Mouse (Mus musculus) heart, embryonic 12.5 days (tissue): ENCODE measurements around the gene Elmo1. TPM values are rescaled to one million over a fixed set of nuclear protein-coding genes. Genes with fewer than 3 reads are reported as not detected.

Experiments used
- ATAC-seq: fragments of 200-750 bp; cut with Nextera tagmentation; 2 replicates; pipeline ENCODE4 v1.8.0; 2017; ENCODE audit warnings: moderate TSS enrichment, moderate library complexity; ENCODE audit not compliant: insufficient number of reproducible peaks, low FRiP score
- H3K27ac ChIP-seq: fragments of 300-500 bp; sonication (generic); 2 replicates; pipeline ENCODE4 v1.5.1; 2016; ENCODE audit warnings: mild to moderate bottlenecking, moderate library complexity; ENCODE audit not compliant: poor library complexity, severe bottlenecking
- H3K27me3 ChIP-seq: fragments of 300-500 bp; sonication (generic); replicated peaks from 2 replicates; pipeline ENCODE4 v1.6.1; 2016; ENCODE audit warnings: mild to moderate bottlenecking, moderate library complexity
- H3K36me3 ChIP-seq: fragments of 300-500 bp; sonication (generic); 2 replicates; pipeline ENCODE4 v1.6.1; 2016; ENCODE audit warnings: mild to moderate bottlenecking, moderate library complexity
- H3K4me1 ChIP-seq: fragments of 300-500 bp; sonication (generic); replicated peaks from 2 replicates; pipeline ENCODE4 v1.6.1; 2016; ENCODE audit warnings: mild to moderate bottlenecking
- H3K4me2 ChIP-seq: fragments of 300-500 bp; sonication (generic); 2 replicates; pipeline ENCODE4 v1.6.1; 2016; ENCODE audit warnings: mild to moderate bottlenecking, moderate library complexity
- H3K4me3 ChIP-seq: fragments of 300-500 bp; sonication (generic); 2 replicates; pipeline ENCODE4 v1.5.1; 2016; ENCODE audit warnings: mild to moderate bottlenecking
- H3K9ac ChIP-seq: fragments of 300-500 bp; sonication (generic); 2 replicates; pipeline ENCODE4 v1.6.1; 2016; ENCODE audit warnings: mild to moderate bottlenecking, moderate library complexity
- H3K9me3 ChIP-seq: fragments of 300-500 bp; sonication (generic); replicated peaks from 2 replicates; pipeline ENCODE4 v1.6.1; 2016; ENCODE audit warnings: mild to moderate bottlenecking, moderate library complexity
- WGBS: fragments of 180-500 bp; shearing (Covaris S2); methylation state at CpG from one replicate; pipeline ENCODE4 v1.1.7; 2016; 5-methylcytosine and 5-hydroxymethylcytosine counted together
- polyA plus RNA-seq: library from polyadenylated mRNA; unstranded; fragments of >200 nt; fragmentation: Nextera tagmentation; extraction: Ambion mirVana; gene quantifications from 2 replicates; pipeline ENCODE4 v1.2.1, GENCODE M21; 2016

The Elmo1 gene
- polyA plus RNA-seq, 1 experiment from 2014 or later: 8.8 TPM

- Histone ChIP-seq H3K36me3 (no peaks in the 10 kb centered on the region), H3K9me3 (no peaks in the 10 kb centered on the region), H3K9ac (no peak overlapping the region), H3K27me3 (no peaks in the 10 kb centered on the region), H3K4me2 (no peak overlapping the region), H3K27ac (no peak overlapping the region), H3K4me3 (no peak overlapping the region), H3K4me1 (peaks cover 3% of the 10 kb centered on the region; the same call in 1 of the 2 replicates)
- 60% methylated on average over 4 of the region's 4 CpGs for WGBS
- ATAC-seq: no peak
Observed at GRCm38 (mm10) chr13:20516096-20516495, 425.7 kb downstream of the Elmo1 start.

- Histone ChIP-seq H3K27ac (no peak overlapping the region), H3K27me3 (no peaks in the 10 kb centered on the region), H3K36me3 (no peaks in the 10 kb centered on the region), H3K4me2 (no peak overlapping the region), H3K9me3 (no peaks in the 10 kb centered on the region), H3K4me3 (no peak overlapping the region), H3K9ac (no peak overlapping the region), H3K4me1 (no peaks in the 10 kb centered on the region; the same call in 1 of the 2 replicates)
- ATAC-seq: no peak
- 79% methylated on average over 4 of the region's 4 CpGs for WGBS
Observed at GRCm38 (mm10) chr13:20517702-20518101, 427.3 kb downstream of the Elmo1 start.

DNA sequence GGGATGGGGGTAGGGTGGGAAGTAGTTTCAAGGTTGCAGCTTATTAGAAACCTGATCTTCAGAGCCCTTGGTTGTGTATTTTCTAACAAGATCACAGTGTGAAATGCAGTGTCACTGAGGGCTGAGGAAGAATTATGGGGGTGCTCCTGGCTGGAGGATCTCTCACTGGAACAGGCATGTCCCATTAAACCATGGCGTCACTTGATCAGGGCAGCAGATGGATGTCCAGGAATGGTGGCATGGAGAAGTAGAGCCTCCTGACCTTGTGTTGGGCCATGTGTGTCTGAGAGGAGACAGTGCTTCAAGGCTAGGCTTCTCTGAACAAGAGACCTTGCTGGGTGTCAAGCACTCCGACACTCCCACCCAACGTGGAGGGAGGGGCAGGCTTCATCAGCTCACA is 431.1 kb downstream of the Elmo1 start:
- Histone ChIP-seq H3K27ac (no peak overlapping the region), H3K9me3 (no peaks in the 10 kb centered on the region), H3K27me3 (no peaks in the 10 kb centered on the region), H3K9ac (no peak overlapping the region), H3K36me3 (no peaks in the 10 kb centered on the region), H3K4me1 (no peaks in the 10 kb centered on the region), H3K4me2 (no peak overlapping the region), H3K4me3 (no peak overlapping the region)
- 83% methylated on average over 3 of the region's 3 CpGs for WGBS
- no peak for ATAC-seq

DNA sequence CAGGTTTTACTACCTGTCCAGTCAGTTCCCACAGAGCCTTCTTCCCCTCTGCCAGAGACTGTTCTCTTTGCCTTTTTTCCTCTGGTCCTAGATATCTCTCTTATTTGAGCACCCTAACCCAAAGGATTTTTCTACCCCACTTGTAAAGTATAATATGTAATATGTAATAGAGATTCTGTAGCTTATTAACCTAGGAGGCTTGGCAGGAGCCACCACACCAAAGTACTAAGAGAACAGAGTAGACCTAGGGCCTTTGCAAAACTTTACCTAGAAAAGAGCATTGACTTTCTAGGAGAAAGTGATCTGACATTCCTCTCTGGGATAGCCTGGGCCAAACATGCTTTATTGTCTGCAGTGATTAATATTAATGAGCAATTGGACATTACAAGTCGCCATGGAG is 433.3 kb downstream of the Elmo1 start:
- Histone ChIP-seq H3K4me3 (no peak overlapping the region), H3K4me2 (no peak overlapping the region), H3K27me3 (no peaks in the 10 kb centered on the region), H3K9me3 (no peaks in the 10 kb centered on the region), H3K9ac (no peak overlapping the region), H3K27ac (no peak overlapping the region), H3K4me1 (0 out of 2 replicates have a peak, but pooled peaks cover 3% of the 10 kb centered on the region), H3K36me3 (no peaks in the 10 kb centered on the region)
- 71% methylated on average over 1 of the region's 1 CpGs for WGBS
- ATAC-seq: no peak

- Histone ChIP-seq H3K9me3 (no peaks in the 10 kb centered on the region), H3K27ac (no peak overlapping the region), H3K4me2 (no peak overlapping the region), H3K27me3 (no peaks in the 10 kb centered on the region), H3K4me3 (no peak overlapping the region), H3K36me3 (no peaks in the 10 kb centered on the region), H3K4me1 (0 out of 2 replicates have a peak, but pooled peaks cover 3% of the 10 kb centered on the region), H3K9ac (no peak overlapping the region)
- no peak for ATAC-seq
- WGBS: 75% methylated on average over 4 of the region's 4 CpGs
Observed at GRCm38 (mm10) chr13:20525844-20526243, 435.4 kb downstream of the Elmo1 start.

DNA sequence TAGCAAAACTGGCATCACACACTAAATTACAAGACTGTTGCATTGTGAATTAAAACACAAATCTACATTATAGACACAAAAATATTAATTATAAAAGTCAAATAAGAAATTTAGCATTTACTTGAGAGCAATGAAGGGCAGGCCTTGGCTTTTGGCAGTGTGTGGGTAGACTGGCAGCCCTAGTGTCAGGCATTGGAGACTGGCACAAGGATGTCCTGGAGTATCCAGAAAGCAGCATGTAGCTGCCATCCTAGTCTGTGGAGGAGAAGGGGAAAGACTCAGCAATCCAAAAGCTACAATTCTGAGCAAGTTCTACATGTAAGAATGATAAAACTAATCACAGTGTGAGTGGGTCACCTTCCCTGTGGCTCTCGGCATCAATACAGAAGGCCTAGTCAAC is 446.7 kb downstream of the Elmo1 start:
- Histone ChIP-seq H3K27ac (no peak overlapping the region), H3K36me3 (no peaks in the 10 kb centered on the region), H3K4me3 (no peak overlapping the region), H3K4me2 (no peak overlapping the region), H3K9me3 (no peaks in the 10 kb centered on the region), H3K9ac (no peak overlapping the region), H3K27me3 (no peaks in the 10 kb centered on the region), H3K4me1 (peaks cover 7% of the 10 kb centered on the region)
- WGBS: 84% methylated on average over 1 of the region's 1 CpGs
- no peak for ATAC-seq

GRCm38 (mm10) chr13:20537487-20537886 is 447.1 kb downstream of the Elmo1 start:
- H3K27me3 ChIP-seq: no peaks in the 10 kb centered on the region
- no peaks in the 10 kb centered on the region for H3K36me3 ChIP-seq
- ATAC-seq: no peak
- 74% methylated on average over 2 of the region's 2 CpGs for WGBS
- H3K4me1 ChIP-seq: peaks cover 7% of the 10 kb centered on the region
- no peak overlapping the region for H3K4me2 ChIP-seq
- H3K4me3 ChIP-seq: no peak overlapping the region
- no peak overlapping the region for H3K27ac ChIP-seq
- H3K9ac ChIP-seq: no peak overlapping the region
- no peaks in the 10 kb centered on the region for H3K9me3 ChIP-seq

GRCm38 (mm10) chr13:20538216-20539070 is 448.0 kb downstream of the Elmo1 start:
- WGBS: 54% methylated on average over 12 of the region's 12 CpGs
- Histone ChIP-seq H3K27me3 (no peaks in the 10 kb centered on the region), H3K4me2 (no peak overlapping the region), H3K9ac (no peak overlapping the region), H3K36me3 (no peaks in the 10 kb centered on the region), H3K4me1 (peaks cover 7% of the 10 kb centered on the region), H3K27ac (no peak overlapping the region), H3K4me3 (no peak overlapping the region), H3K9me3 (no peaks in the 10 kb centered on the region)
- no peak for ATAC-seq

DNA sequence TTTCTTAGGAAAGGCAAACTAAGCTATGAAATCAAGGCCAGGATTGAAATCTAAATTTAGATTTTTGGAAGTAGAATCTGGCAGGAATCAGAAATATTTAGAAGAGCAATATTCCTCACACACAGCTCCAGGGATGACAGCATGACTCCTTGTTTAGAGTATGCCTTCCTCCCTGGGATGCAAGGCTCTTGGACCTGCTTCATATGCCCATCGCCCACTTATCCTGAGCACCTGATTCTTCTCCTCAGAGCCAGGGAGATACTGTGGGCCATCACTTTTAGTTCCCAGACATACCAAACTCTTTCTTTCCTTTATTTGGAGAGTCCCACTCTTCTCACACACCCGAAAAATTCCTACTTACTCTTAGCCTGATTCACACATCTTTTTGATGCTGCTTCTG is 449.2 kb downstream of the Elmo1 start:
- Histone ChIP-seq H3K9ac (no peak overlapping the region), H3K27ac (no peak overlapping the region), H3K4me2 (no peak overlapping the region), H3K4me3 (no peak overlapping the region), H3K36me3 (no peaks in the 10 kb centered on the region), H3K27me3 (no peaks in the 10 kb centered on the region), H3K4me1 (peaks cover 7% of the 10 kb centered on the region), H3K9me3 (0 out of 2 replicates have a peak, but pooled peaks cover 3% of the 10 kb centered on the region)
- no peak for ATAC-seq
- 83% methylated on average over 2 of the region's 2 CpGs for WGBS

GRCm38 (mm10) chr13:20546568-20547204 is 456.3 kb downstream of the Elmo1 start:
- no peaks in the 10 kb centered on the region for H3K27me3 ChIP-seq
- 69% methylated on average over 12 of the region's 12 CpGs for WGBS
- H3K4me2 ChIP-seq: no peak overlapping the region
- peaks cover 10% of the 10 kb centered on the region; the same call in 1 of the 2 replicates for H3K4me1 ChIP-seq
- no peak overlapping the region for H3K4me3 ChIP-seq
- ATAC-seq: no peak
- H3K36me3 ChIP-seq: no peaks in the 10 kb centered on the region
- 0 out of 2 replicates have a peak, but pooled peaks cover 3% of the 10 kb centered on the region for H3K9me3 ChIP-seq
- H3K9ac ChIP-seq: no peak overlapping the region
- H3K27ac ChIP-seq: no peak overlapping the region

DNA sequence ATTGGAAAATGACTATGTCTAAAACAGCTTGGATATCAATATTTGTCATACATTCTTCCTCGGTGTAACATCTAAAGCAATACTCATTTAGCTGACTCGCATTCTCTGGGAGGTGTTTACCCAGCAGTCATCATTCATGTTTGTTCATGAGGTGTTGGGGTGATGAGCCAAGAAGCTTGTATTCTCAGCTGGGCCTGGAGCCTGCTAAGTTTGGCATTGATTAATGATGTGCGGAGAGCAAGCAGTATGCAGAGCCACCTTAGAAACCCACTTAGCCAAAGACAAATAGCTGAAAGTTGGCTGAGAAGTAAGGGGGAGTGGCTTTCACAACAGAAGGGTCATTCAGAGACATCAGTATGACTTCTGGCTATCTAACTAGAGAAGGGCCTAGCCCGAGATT is 459.6 kb downstream of the Elmo1 start:
- H3K9ac ChIP-seq: no peak overlapping the region
- no peaks in the 10 kb centered on the region for H3K36me3 ChIP-seq
- H3K4me3 ChIP-seq: no peak overlapping the region
- H3K4me2 ChIP-seq: no peak overlapping the region
- 63% methylated on average over 4 of the region's 4 CpGs for WGBS
- peaks cover 10% of the 10 kb centered on the region; the same call in 1 of the 2 replicates for H3K4me1 ChIP-seq
- H3K9me3 ChIP-seq: no peaks in the 10 kb centered on the region
- no peaks in the 10 kb centered on the region for H3K27me3 ChIP-seq
- no peak for ATAC-seq
- no peak overlapping the region for H3K27ac ChIP-seq
